Mouse (Mus musculus) heart, adult 2 months (tissue): ENCODE results near the gene Dlg1. TPM values are rescaled to one million over a fixed set of nuclear protein-coding genes. Genes with fewer than 3 reads are reported as not detected.

Experiments
- DNase-seq, 2 experiments: peaks; one replicate each; pipeline ENCODE4 v3.0.0; 2021
- H3K27ac ChIP-seq: fragments of 200-600 bp; 2 replicates; pipeline ENCODE4 v1.8.1; 2022
- H3K27me3 ChIP-seq: fragments of 200-500 bp; 2 replicates; pipeline ENCODE4 v1.6.1; 2012; ENCODE audit warnings: mild to moderate bottlenecking, low read length, inconsistent platforms, mixed read lengths; ENCODE audit not compliant: control insufficient read depth, insufficient read depth
- H3K36me3 ChIP-seq: fragments of 200-500 bp; 2 replicates; pipeline ENCODE4 v1.6.1; 2012; ENCODE audit warnings: low read length, inconsistent platforms; ENCODE audit not compliant: control insufficient read depth, insufficient read depth
- H3K4me1 ChIP-seq: fragments of 200-500 bp; 2 replicates; pipeline ENCODE4 v1.6.1; 2011; ENCODE audit warnings: low read length; ENCODE audit not compliant: control insufficient read depth, insufficient read depth
- H3K4me3 ChIP-seq: fragments of 200-600 bp; 2 replicates; pipeline ENCODE4 v1.8.1; 2022
- H3K79me2 ChIP-seq: fragments of 200-500 bp; replicated peaks from 2 replicates; pipeline ENCODE4 v1.6.1; 2012; ENCODE audit warnings: mild to moderate bottlenecking, inconsistent platforms, low read length, moderate library complexity, mixed read lengths; ENCODE audit not compliant: control insufficient read depth, insufficient read depth
- H3K9ac ChIP-seq: fragments of 200-500 bp; 2 replicates; pipeline ENCODE4 v1.6.1; 2012; ENCODE audit warnings: low read depth, mild to moderate bottlenecking, control low read depth, inconsistent platforms, low read length, mixed read lengths
- CTCF ChIP-seq: fragments of 200-600 bp; IDR thresholded peaks from 2 replicates; pipeline ENCODE4 v1.8.1; 2022; ENCODE audit warnings: antibody characterized with exemption, mild to moderate bottlenecking, moderate library complexity
- EP300 ChIP-seq: fragments of 200-500 bp; IDR thresholded peaks from 2 replicates; pipeline ENCODE4 v1.6.1; 2011; ENCODE audit warnings: low read depth, low read length, control low read depth; ENCODE audit not compliant: insufficient read depth
- POLR2A ChIP-seq: fragments of 200-500 bp; IDR thresholded peaks from 2 replicates; pipeline ENCODE4 v1.6.1; 2011; ENCODE audit warnings: mild to moderate bottlenecking, low read depth, low read length, control low read depth; ENCODE audit not compliant: insufficient read depth
- WGBS: fragments of 180-500 bp; shearing (Covaris S2); methylation state at CpG from one replicate; pipeline ENCODE4 v1.1.7; 2018; 5-methylcytosine and 5-hydroxymethylcytosine counted together
- intact Hi-C: fragments of 180-260 bp; cut with DNase I; formaldehyde crosslinking; loops from one replicate; pipeline ENCODE4 v1.15.1; 2025
- polyA plus RNA-seq: library from polyadenylated mRNA; depleted of rRNA; stranded (reverse); fragments of >200 nt; gene quantifications from 2 replicates; pipeline ENCODE4 v1.2.3, GENCODE M21; 2012
- total RNA-seq, 2 experiments: library from RNA; stranded (reverse); gene quantifications; 2 replicates each; pipeline ENCODE4 v1.2.3; 2021

Dlg1 gene
- total and polyA plus RNA-seq, 3 experiments = 14.9 to 61.9 (median 56.2) TPM

DNA sequence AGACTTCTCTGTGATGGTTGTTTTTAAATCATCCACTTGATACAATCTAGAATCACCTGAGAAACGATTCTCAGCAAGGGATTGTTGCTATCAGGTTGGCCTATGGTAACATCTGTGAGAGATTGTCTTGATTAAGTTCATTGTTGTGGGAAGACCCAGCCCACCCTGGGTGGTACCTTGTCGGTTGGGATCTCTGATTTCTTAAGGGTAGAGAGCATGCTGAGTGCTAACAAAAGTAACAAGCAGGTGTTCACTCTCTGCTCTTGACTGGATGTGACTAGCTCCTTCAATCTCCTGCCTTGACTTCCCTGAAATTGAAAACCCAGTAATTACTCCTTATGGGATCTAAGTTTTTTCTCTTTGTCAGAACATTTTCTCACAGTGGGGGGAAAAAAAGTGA, 5.7 kb upstream of the Dlg1 start:
- no peak for DNase-seq
- no peak overlapping the region for H3K9ac ChIP-seq
- H3K27ac ChIP-seq = no peak overlapping the region
- no peak for TF ChIP-seq EP300
- no peak for TF ChIP-seq CTCF
- TF ChIP-seq POLR2A = no peak
- H3K4me1 ChIP-seq = no peaks in the 10 kb centered on the region
- H3K36me3 ChIP-seq = no peaks in the 10 kb centered on the region
- H3K79me2 ChIP-seq = no peaks in the 10 kb centered on the region
- 27% methylated on average over 2 of the region's 2 CpGs for WGBS
- no peaks in the 10 kb centered on the region for H3K27me3 ChIP-seq
- no peak overlapping the region for H3K4me3 ChIP-seq
- intact Hi-C loops = no loop called here

DNA sequence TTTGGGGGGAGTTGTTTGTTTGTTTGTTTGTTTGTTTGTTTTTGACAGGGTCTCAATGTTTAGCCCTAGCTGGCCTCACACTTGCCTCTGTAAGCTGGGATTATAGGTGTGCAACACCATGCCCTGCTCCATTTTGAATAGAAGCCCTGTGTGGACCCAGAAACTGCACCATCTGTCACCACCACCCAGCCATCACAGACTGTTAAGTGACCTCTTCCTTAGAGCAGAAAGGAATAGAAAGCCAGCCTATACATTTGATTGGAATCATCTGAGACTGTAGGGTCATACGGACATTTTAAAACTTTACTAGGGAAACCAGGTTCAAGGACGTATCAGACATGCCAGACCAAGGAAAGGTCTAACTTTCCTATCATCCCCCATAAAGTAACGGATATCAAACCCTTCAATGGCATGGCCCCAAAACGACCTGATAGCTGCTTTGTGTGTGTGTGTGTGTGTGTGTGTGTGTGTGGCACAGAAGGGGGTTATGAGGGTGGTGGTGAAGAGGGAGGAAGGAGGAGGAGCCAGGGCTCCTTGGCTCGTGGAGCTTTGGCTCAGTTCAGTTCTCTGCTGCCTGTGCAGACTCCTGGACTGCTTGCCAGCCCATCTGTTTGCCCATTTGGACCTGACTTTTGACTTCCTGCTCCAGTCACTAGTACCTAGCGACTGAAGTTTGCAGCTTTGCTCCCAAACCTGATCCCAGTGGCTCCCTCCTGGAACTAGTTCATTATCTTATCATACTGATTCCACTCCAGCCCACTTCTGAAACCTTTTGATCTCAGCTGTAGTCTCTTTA, 4.5 kb upstream of the Dlg1 start:
- intact Hi-C loops = no loop called here
- H3K36me3 ChIP-seq = no peaks in the 10 kb centered on the region
- H3K79me2 ChIP-seq = no peaks in the 10 kb centered on the region
- H3K9ac ChIP-seq = no peak overlapping the region
- H3K4me1 ChIP-seq = no peaks in the 10 kb centered on the region; the same call in 1 of the 2 replicates
- H3K27ac ChIP-seq = no peak overlapping the region
- no peak for DNase-seq
- TF ChIP-seq POLR2A (no peak), EP300 (no peak), CTCF (no peak)
- 53% methylated on average over 6 of the region's 6 CpGs for WGBS
- H3K27me3 ChIP-seq = no peaks in the 10 kb centered on the region
- H3K4me3 ChIP-seq = no peak overlapping the region

DNA sequence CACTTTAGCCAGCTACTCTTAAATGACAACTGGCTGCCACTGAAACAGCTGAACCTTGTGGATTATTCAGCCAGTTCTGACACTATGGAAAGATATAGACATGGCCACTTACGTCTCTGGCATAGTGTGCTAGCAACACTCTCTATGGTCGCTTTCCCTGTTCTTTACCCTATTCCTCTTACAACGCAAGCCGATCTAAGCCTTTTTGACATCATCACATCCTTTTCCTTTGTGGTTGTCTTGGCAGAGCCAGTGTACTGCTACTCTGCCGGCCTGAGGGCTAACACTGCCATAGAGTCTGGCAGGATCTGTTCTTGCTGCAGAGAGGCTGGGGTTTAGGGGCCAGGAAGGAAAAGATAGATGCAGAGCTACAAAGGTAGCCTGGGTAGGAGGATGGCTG, 3.8 kb upstream of the Dlg1 start:
- no peak overlapping the region for H3K4me3 ChIP-seq
- H3K36me3 ChIP-seq = no peaks in the 10 kb centered on the region
- no peak for DNase-seq
- no peak for TF ChIP-seq POLR2A
- TF ChIP-seq EP300 = no peak
- no peak for TF ChIP-seq CTCF
- intact Hi-C loops = no loop called here
- no peak overlapping the region for H3K27ac ChIP-seq
- WGBS = 36% methylated on average over 5 of the region's 5 CpGs
- H3K9ac ChIP-seq = no peak overlapping the region
- no peaks in the 10 kb centered on the region; the same call in 1 of the 2 replicates for H3K4me1 ChIP-seq
- no peaks in the 10 kb centered on the region for H3K27me3 ChIP-seq
- H3K79me2 ChIP-seq = no peaks in the 10 kb centered on the region

DNA sequence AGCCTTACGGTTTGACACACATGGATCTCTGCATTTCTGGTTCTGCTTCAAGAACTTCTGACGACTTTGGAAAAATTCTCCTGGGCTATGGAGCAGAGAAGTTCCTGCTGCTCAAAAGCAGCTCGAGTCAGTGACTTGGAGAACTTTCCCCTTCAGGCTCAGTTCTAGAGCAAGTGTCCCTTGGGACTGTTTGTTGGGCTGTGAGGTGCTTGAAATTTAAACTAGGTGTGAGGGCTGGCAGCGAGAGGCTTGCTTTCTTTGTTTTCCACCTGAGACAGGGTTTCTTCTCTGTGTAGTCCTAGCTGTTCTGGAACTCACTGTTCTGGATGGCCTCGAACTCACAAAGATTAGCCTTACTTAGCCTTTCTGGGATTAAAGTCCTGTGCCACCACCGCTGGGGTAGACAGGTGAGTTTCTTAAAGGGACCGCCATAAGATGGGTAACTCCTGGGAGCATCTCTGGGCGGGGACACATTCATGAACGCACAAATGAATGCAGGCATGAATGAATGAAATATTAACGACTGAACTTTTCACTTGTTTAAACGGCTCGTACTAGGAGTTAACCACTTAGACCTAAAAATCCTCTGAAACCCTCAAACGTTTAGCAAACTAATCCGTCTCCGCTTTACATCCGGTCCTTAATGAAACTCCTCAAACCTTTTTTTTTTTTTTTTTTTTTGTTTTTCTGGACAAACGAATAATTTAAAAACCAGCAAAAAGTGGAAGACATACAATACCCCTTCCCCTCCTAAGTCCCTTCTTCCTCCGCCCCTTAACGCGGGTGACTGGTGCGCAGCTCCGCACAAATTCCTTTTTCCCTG, 476 bp upstream of the Dlg1 start:
- intact Hi-C loops = loop anchor here (5.0 kb wide), 2 partner anchors 70 to 390 kb away; no protein-coding TSS in a partner anchor
- WGBS = 18% methylated on average over 22 of the region's 22 CpGs

DNA sequence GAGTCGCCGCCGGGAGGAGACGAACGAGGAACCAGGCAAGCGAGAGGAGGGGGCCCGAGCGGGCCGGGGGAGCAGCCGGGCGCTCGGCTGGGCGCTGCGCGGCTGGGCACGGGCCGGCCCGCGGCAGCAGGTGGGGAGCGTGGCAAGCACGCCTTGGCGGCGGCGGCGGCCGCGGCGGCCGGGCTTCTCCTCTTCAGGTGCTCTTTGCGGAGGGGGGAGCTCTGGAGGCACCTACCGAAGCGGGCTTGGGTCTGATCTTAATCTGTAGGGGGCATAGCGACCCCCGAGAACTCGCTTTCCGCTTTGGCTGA, 999 bp downstream of the Dlg1 start:
- H3K27me3 ChIP-seq = no peaks in the 10 kb centered on the region
- TF ChIP-seq CTCF = no peak
- TF ChIP-seq EP300 = no peak
- TF ChIP-seq POLR2A = no peak
- WGBS = under 1% methylated on average over 35 of the region's 36 CpGs

More for the DNA sequence above, 476 bp upstream of the Dlg1 start:
- peak overlapping the region; percentile 77 for H3K9ac ChIP-seq
- DNase-seq = no peak
- H3K27ac ChIP-seq = peak overlapping the region; percentile 84; the same call in 1 of the 2 replicates
- peak overlapping the region; percentile 80 for H3K4me3 ChIP-seq
- H3K4me1 ChIP-seq = no peaks in the 10 kb centered on the region; the same call in 1 of the 2 replicates
- H3K79me2 ChIP-seq = no peaks in the 10 kb centered on the region
- TF ChIP-seq POLR2A = no peak
- no peak for TF ChIP-seq CTCF
- no peak for TF ChIP-seq EP300
- H3K27me3 ChIP-seq = no peaks in the 10 kb centered on the region
- H3K36me3 ChIP-seq = peaks cover 19% of the 10 kb centered on the region

More for the DNA sequence above, 999 bp downstream of the Dlg1 start:
- Histone ChIP-seq H3K9ac (peak overlapping the region; percentile 83), H3K4me1 (no peaks in the 10 kb centered on the region; the same call in 1 of the 2 replicates), H3K36me3 (peaks cover 19% of the 10 kb centered on the region), H3K79me2 (peaks cover 1% of the 10 kb centered on the region; the same call in 1 of the 2 replicates), H3K27ac (peak overlapping the region; percentile 84), H3K4me3 (peak overlapping the region; percentile 80)
- intact Hi-C loops = loop anchor here (5.0 kb wide), 2 partner anchors 72 to 392 kb away; no protein-coding TSS in a partner anchor
- DNase-seq = no peak
